Mouse (Mus musculus) spleen, adult 2 months (tissue): ENCODE results near the gene Nrp2. TPM values are rescaled to one million over a fixed set of nuclear protein-coding genes. Genes with fewer than 3 reads are reported as not detected.

Source experiments
- DNase-seq, 2 experiments: peaks; one replicate each; pipeline versions ENCODE4 v3.0.0 to v3.0.0-alpha.2; 2012 to 2021; ENCODE audit warnings: low spot score in 2 of 2, low read depth in 1 of 2
- H3K27ac ChIP-seq: fragments of 200-500 bp; 2 replicates; pipeline ENCODE4 v1.5.1; 2012; ENCODE audit warnings: low read length, inconsistent platforms; ENCODE audit not compliant: insufficient read depth
- H3K27me3 ChIP-seq: fragments of 200-500 bp; 2 replicates; pipeline ENCODE4 v1.6.1; 2012; ENCODE audit warnings: mild to moderate bottlenecking, moderate library complexity, low read length, inconsistent platforms; ENCODE audit not compliant: control insufficient read depth, insufficient read depth
- H3K36me3 ChIP-seq: fragments of 200-500 bp; 2 replicates; pipeline ENCODE4 v1.6.1; 2012; ENCODE audit warnings: mild to moderate bottlenecking, low read length, inconsistent platforms; ENCODE audit not compliant: control insufficient read depth, insufficient read depth
- H3K4me1 ChIP-seq: fragments of 200-500 bp; 2 replicates; pipeline ENCODE4 v1.6.1; 2011; ENCODE audit warnings: inconsistent platforms; ENCODE audit not compliant: control insufficient read depth, insufficient read depth, insufficient read length
- H3K4me3 ChIP-seq: fragments of 200-500 bp; 2 replicates; pipeline ENCODE4 v1.5.1; 2011; ENCODE audit warnings: mild to moderate bottlenecking, inconsistent platforms; ENCODE audit not compliant: insufficient read depth, insufficient read length; ENCODE audit errors: extremely low read depth
- CTCF ChIP-seq: fragments of 200-500 bp; IDR thresholded peaks from 2 replicates; pipeline ENCODE4 v1.5.1; 2011; ENCODE audit warnings: mild to moderate bottlenecking, inconsistent platforms; ENCODE audit not compliant: insufficient read depth, insufficient read length, insufficient replicate concordance; ENCODE audit errors: extremely low read depth
- POLR2A ChIP-seq: fragments of 200-500 bp; IDR thresholded peaks from 2 replicates; pipeline ENCODE4 v1.6.1; 2011; ENCODE audit warnings: low read depth, low read length, inconsistent platforms
- WGBS: fragments of 180-500 bp; shearing (Covaris S2); methylation state at CpG from one replicate; pipeline ENCODE4 v1.1.7; 2018; 5-methylcytosine and 5-hydroxymethylcytosine counted together
- polyA plus RNA-seq: library from polyadenylated mRNA; depleted of rRNA; stranded (reverse); fragments of >200 nt; gene quantifications from 2 replicates; pipeline ENCODE4 v1.2.3, GENCODE M21; 2012

The Nrp2 gene
- polyA plus RNA-seq, 1 experiment: 6.1 TPM

DNA sequence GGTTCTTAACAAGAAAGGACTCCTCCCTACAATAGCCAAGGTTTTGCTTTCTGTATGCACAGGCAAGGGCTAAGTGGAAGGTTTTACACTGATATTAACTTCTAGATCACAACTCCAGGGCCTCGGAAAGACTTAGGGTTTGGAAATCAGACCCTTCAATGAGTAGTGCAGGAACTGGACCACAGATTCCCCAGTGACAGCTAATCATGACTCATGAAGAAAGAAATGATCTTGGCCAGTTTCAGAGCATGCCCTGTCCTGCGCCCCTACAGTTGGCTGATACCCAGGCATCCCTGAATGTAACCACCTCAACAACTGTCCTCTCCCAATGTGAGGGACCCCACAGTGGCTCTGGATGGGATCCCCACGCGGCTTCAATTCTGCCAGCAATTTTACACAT is 60.7 kb downstream of the Nrp2 start:
- WGBS: 93% methylated on average over 4 of the region's 4 CpGs
- H3K27ac ChIP-seq: no peak overlapping the region
- H3K27me3 ChIP-seq: no peaks in the 10 kb centered on the region
- no peaks in the 10 kb centered on the region for H3K36me3 ChIP-seq
- TF ChIP-seq POLR2A (no peak), CTCF (no peak)
- no peak for DNase-seq
- H3K4me1 ChIP-seq: no peaks in the 10 kb centered on the region; the same call in 1 of the 2 replicates
- H3K4me3 ChIP-seq: no peak overlapping the region

DNA sequence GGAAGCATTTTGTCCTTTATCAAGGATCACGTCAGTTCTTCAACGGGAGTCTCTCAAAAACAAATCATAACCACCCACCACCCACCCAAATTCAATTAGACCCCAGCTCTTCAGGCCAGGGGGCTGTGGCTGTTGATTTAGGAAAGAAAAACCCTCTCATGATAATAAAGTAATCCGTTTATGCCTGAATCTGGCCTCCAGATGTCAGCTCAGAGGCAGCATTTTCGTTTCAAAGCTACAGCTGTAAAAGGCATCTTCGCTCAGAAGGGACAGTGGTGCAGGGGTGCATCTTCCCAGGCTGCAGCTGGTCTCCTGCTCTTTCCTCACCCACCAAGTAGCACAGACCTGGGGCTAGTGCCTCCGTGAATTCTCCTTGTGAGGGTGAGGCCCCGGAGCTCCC is 62.1 kb downstream of the Nrp2 start:
- WGBS: 87% methylated on average over 7 of the region's 7 CpGs
- Histone ChIP-seq H3K27ac (no peak overlapping the region), H3K36me3 (no peaks in the 10 kb centered on the region)

DNA sequence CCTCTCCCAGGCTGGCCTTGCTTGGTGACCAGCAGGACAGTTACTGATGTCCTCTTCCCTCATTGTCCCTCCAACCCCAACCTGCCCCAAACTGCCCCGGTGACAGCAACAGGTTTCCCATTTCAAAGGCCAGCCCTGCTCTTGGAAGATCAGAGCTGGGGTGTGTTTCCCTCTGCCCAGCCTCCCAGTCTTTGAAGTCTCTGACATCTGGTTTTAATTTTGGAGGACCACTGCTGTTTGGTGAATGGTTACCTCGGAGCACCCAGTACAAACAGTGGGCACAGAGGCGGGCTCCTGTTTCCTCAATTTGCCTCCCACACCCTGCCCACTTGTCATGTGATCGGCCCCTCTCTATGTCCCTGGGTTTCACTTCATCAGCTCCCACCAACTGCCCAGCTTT is 63.7 kb downstream of the Nrp2 start:
- no peaks in the 10 kb centered on the region for H3K36me3 ChIP-seq
- H3K27ac ChIP-seq: no peak overlapping the region
- 34% methylated on average over 4 of the region's 4 CpGs for WGBS
- no peak overlapping the region for H3K4me3 ChIP-seq
- DNase-seq: no peak
- no peaks in the 10 kb centered on the region for H3K4me1 ChIP-seq
- TF ChIP-seq POLR2A: no peak
- no peak for TF ChIP-seq CTCF
- H3K27me3 ChIP-seq: no peaks in the 10 kb centered on the region

More for the DNA sequence above, 62.1 kb downstream of the Nrp2 start:
- DNase-seq: no peak
- no peak overlapping the region for H3K4me3 ChIP-seq
- H3K4me1 ChIP-seq: no peaks in the 10 kb centered on the region; the same call in 1 of the 2 replicates
- H3K27me3 ChIP-seq: no peaks in the 10 kb centered on the region
- no peak for TF ChIP-seq CTCF
- TF ChIP-seq POLR2A: no peak

- no peak for DNase-seq
- Histone ChIP-seq H3K27ac (no peak overlapping the region), H3K4me1 (no peaks in the 10 kb centered on the region), H3K36me3 (no peaks in the 10 kb centered on the region), H3K27me3 (no peaks in the 10 kb centered on the region), H3K4me3 (no peak overlapping the region)
- no peak for TF ChIP-seq CTCF
- TF ChIP-seq POLR2A: no peak
- WGBS: 96% methylated on average over 9 of the region's 9 CpGs
Measured at GRCm38 (mm10) chr1:62767611-62768010, 64.5 kb downstream of the Nrp2 start.

- TF ChIP-seq CTCF (no peak), POLR2A (no peak)
- Histone ChIP-seq H3K27me3 (no peaks in the 10 kb centered on the region), H3K27ac (no peak overlapping the region), H3K4me3 (no peak overlapping the region), H3K4me1 (peaks cover 8% of the 10 kb centered on the region; the same call in 1 of the 2 replicates), H3K36me3 (no peaks in the 10 kb centered on the region)
- no peak for DNase-seq
- 49% methylated on average over 4 of the region's 4 CpGs for WGBS
Measured at GRCm38 (mm10) chr1:62770576-62770975, 67.5 kb downstream of the Nrp2 start.

DNA sequence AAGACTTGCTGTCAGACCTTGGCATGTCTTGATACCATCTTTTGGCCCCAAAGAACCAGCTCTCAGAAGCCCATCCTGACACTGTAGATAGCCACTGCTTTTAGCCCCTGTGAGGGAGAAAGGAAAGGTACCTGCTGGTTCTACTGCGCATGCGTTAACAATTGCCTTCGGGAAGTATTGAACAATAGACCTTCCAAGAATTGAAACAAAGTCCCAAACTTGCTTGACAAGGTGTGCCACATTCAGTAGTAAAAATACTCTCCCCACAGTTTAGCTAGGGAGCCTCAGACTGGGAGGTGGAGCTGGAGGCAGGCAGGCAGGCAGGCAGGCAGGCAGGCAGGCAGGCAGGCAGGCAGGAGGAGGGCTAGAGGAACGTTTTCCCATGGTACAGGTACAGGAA is 69.3 kb downstream of the Nrp2 start:
- DNase-seq: no peak
- 87% methylated on average over 4 of the region's 4 CpGs for WGBS
- no peak for TF ChIP-seq POLR2A
- TF ChIP-seq CTCF: no peak
- Histone ChIP-seq H3K27me3 (no peaks in the 10 kb centered on the region), H3K4me3 (no peak overlapping the region), H3K36me3 (no peaks in the 10 kb centered on the region), H3K4me1 (peaks cover 8% of the 10 kb centered on the region; the same call in 1 of the 2 replicates), H3K27ac (no peak overlapping the region)

- Histone ChIP-seq H3K4me1 (peaks cover 8% of the 10 kb centered on the region; the same call in 1 of the 2 replicates), H3K27me3 (no peaks in the 10 kb centered on the region), H3K36me3 (no peaks in the 10 kb centered on the region), H3K27ac (no peak overlapping the region), H3K4me3 (no peak overlapping the region)
- no peak for DNase-seq
- TF ChIP-seq CTCF (no peak), POLR2A (no peak)
- 61% methylated on average over 10 of the region's 10 CpGs for WGBS
Measured at GRCm38 (mm10) chr1:62773105-62773920, 70.2 kb downstream of the Nrp2 start.
